Mouse (Mus musculus) mesoderm, embryonic 11.5 days (tissue): ENCODE measurements around the gene Olfr730.

Experiments used
- DNase-seq: peaks from one replicate; pipeline ENCODE4 v3.0.0-alpha.2; 2012; ENCODE audit warnings: low read depth, low spot score

Gene Olfr730

GRCm38 (mm10) chr14:50188098-50188497, at the start of gene Olfr730:
TSS of gene Olfr730 (minus strand) at chr14:50188198.
- no peak for DNase-seq

GRCm38 (mm10) chr14:50152810-50153209, 35.2 kb downstream of the Olfr730 start, which contains the start of gene Olfr729:
TSS of gene Olfr729 (minus strand) at chr14:50152910.
- no peak for DNase-seq

GRCm38 (mm10) chr14:50142580-50142979, 45.4 kb downstream of the Olfr730 start, which contains the start of gene Olfr728:
TSS of gene Olfr728 (minus strand) at chr14:50142680.
- no peak for DNase-seq
